Mouse (Mus musculus): ENCODE measurements around the gene Pepd.

The Pepd gene

DNA sequence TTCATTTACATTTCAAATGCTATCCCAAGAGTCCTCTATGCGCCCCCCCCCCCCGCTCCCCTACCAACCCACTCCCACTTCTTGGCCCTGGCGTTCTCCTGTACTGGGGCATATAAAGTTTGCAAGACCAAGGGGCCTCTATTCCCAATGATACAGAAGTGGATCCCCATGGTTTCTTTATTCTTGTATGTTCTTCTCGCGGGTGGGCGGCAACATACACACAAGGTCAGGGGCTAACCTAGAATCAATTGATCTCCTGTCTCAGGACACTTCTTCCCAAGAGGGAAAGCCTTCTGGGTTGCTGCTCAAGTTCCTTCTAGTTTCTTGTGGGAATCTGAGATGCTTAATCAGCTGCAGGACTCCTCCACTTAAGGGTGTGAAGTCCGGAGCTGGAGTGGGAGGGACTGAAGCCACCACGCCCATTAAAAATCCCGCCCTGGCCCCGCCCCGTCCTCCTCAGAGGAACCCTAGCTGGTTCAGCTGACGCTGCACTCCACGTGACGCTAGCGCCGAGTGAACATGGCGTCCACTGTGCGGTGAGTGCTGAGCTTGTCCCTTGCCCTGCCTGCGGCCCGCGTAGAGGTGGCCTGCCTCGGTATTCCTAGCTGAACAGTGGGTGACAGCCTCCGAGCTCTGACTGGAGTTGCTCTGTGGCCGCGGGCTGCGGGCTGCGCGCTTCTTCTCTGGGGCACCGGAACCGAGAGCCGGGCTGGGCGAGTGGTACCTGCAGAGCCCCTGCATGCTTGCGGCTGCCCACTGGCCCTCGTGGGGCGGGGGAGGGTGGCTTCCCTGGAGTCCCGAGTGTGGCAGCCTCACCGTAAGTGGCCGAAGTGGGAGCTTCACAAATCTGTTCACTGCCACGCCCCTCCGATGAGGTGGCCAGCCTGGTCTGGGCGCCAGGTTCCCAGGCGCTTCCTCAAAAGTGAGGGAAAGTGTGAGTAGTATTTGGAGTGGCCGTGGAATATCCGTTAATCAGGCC, at the start of gene Pepd:
TSS of gene Pepd (plus strand) at position 461 of the 979 bp plus-strand sequence.
- in situ Hi-C loops (cut with MboI; ENCODE audit: unreplicated experiment in 2 of 2): no loop called here

DNA sequence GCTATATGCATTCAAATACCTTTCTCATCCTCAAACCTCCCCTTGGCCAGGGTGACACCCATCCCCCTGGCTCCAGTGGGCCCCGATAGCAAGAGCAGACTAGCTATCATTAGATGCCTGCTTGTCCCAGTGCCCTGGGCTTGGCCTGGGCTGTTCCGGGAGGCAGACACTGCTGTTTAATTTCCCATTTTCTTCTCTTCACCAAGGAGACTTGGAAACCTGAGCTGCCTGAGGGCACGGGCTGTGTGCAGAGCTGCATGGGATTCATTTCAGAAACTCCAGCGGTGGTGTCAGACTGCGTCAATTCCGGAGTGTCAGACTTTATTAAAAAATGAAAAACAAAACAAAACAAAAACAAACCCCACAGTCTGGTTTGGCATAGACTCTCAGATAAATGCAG, 44.9 kb upstream of the Pepd start:
- in situ Hi-C loops (cut with MboI; ENCODE audit: unreplicated experiment in 2 of 2): no loop called here

DNA sequence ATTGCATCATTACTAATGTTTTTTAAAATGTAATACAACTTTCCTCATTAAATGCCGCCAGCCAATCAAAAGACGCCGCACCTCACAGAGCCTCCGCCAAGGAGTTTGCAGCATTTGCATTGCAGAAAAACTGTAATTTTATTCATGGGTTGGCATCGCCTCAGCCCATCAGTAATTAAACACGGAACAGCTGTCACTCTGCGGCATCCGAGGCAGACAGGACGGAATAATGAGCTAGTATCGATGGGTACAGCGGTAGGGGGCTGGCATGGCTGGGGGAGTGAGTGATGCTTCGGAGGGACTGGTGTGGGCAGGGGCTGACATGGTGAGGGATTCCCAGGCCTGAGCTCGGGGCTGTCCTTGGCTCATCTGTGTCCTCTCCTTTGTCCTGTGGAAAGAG, 42.5 kb upstream of the Pepd start:
- in situ Hi-C loops (cut with MboI; ENCODE audit: unreplicated experiment in 2 of 2): no loop called here

DNA sequence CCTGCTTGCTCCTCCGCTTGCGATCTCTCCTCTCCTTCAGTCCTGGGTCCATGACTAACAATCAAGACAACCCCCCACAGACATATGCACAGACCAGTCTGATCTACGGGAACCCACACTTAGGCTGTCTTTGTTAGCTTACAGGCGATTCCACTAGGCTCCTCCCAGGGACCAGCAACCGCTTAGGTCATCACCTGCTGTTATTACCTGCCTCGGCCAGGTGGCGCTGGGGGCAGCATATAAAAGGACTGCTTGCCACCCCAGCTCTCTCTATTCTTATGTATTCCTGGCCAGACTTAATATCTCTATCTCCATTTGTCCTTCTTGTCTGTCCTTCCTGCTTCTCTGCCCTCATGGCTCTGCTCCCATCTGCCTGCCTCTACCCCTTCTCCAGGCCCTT, 35.4 kb upstream of the Pepd start:
- in situ Hi-C loops (cut with MboI; ENCODE audit: unreplicated experiment in 2 of 2): no loop called here

DNA sequence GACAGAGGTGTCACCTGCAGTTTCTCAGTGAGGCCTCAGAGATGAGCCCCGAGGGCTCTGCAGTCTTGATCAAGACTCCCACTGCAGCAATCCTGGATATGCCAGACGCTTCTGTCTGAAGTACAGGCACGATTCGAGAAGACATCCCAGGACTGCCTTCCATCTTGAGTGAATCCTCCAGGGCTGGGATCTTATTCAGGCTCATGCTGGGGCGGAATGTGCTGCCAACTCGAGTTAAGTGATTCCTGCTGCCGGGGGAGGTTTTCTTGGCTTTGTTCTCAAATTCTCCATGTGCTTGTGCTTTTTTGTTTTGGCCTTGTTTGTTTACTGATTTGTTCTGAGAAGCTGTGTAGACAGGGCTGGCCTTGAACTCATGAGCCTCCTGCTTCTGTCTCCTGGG, 34.4 kb upstream of the Pepd start:
- in situ Hi-C loops (cut with MboI; ENCODE audit: unreplicated experiment in 2 of 2): no loop called here

DNA sequence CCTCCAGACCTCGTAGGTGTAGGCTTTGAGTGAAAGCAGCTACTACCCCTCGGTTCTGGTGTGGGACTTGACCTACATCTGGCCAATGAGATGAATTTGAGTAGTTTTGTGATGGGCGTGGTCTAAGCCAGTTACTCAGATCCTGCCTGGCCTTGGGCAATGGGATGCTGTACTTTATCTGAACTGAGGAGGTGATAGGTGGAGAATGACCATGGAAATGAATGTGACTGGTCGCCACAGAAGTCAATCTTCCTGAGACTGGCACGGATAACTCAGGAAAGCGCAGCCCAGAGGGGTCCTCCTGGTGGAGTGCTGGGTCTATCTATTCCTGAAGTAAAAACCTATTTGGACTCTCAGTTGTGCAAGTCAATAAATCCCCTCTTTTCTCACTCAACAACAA, 23.7 kb upstream of the Pepd start:
- in situ Hi-C loops (cut with MboI; ENCODE audit: unreplicated experiment in 2 of 2): no loop called here

DNA sequence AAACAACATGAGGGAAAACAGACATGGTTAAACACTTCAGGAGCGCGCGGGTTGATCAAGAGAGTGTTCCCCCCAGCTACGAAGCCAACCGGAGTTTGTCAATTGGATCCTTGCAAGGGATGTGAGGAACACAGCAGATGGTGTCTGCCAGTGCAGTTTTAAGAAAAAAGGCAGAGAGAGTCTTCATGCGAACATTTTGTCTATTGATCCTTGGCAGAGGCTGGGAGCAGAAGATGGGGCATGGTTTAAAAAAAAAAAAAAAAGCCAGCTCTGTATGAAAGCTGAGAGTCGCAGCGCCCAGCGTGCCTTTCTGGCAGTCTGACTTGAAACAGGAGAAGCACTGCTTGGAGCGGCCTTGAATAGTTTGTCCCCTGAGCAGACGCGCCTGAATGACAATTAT, 23.3 kb upstream of the Pepd start:
- in situ Hi-C loops (cut with MboI; ENCODE audit: unreplicated experiment in 2 of 2): no loop called here

DNA sequence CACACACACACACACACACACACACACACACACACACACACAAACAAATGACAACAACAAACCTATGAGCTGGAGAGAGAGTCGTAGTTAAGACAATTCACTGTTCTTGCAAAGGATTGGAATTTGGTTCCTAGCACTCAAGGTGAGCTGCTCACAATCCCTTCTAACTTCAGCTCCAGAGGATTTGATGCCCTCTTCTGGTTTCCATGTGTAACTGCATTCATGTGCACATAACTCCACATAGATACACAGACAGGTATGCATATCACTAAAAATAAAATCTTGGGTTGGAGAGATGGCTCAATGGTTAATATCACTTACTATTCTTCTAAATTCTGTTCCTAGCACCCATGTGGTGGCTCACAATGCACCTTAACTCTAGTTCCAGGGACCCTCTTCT, 19.3 kb upstream of the Pepd start:
- in situ Hi-C loops (cut with MboI; ENCODE audit: unreplicated experiment in 2 of 2): no loop called here

DNA sequence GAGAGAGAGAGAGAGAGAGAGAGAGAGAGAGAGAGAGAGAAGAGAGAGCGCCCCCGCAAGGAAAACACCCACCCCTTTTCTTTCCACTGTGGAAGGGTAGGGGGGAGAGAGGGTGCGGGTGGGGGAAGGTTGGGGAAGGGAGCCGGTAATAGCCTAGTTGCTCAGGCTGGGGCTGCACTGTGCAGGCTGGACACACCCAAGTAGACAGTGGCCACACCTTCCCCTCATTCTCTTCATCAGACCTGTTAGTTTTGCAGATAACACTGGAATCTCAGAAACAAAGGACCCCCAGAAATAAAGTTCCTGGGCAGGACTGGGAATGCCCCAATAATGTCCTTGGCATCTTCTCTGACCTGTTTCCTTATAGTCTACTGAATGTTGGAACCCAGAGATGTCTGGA, 15.7 kb upstream of the Pepd start:
- in situ Hi-C loops (cut with MboI; ENCODE audit: unreplicated experiment in 2 of 2): no loop called here

DNA sequence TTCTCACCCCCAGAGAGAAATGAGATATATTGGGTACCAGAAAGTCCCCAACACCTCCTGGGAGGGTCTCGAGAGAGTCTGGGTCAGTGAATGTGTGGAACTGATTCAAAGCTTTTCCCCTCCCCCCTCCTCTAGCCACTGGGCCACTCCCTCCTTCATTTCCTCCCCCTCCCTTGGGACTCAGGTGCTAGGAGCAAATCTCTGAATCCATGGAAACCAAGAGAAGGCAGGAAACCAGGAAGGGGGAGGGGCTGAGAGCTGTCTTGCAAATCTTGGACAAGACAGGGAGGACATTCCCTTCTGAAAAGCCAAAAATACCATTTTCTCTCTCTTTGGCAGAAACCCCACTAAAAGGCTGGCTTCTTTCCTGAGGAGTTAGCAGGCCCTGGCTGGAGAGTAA, 15.1 kb upstream of the Pepd start:
- in situ Hi-C loops (cut with MboI; ENCODE audit: unreplicated experiment in 2 of 2): no loop called here

DNA sequence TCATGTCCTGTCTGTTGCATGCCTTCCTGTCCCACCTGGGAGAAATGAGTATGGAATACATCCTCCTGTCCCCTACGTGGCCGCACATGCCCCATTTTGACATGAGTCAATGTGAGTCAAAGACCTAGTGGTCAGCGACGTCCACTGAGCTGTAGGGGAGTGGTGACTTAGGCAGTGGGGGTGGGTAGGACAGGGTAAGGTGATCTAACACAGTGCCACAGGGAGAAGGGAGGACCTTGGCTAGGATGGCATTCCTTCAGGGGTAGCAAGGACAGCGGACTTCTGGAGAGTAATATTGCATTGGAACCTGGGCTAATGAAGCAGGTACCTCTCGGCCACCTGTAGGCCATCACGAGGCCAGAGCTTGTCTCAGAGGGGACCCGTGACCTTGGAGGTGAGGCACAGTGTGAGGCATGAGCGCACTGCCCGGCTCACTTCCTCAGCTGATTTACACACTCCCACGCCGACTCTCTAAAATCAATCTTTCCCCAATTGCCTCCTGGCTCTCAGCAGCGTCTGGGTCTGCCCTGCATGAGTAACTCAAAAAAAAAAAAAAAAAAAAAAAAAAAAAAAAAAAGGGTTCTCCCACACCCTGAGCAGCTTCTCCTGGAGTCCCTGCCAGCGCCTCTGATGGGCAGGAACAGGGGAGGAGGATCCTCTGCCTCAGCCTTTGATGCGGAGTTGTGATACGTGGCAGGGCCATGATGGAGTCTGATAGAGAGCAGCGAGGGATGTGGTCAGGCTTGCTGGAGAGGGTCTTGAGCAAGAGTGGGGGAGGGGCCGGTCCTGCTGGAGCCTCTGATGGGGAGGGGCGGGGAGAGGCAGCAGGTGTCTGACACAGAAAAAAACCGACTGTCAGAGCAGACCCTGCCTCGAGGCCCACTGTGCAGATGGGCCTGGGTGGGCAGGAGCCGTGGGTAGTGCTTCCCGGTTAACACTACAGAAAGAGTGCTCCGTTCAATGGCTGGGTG, 1.8 kb upstream of the Pepd start:
- in situ Hi-C loops (cut with MboI; ENCODE audit: unreplicated experiment in 2 of 2): no loop called here

DNA sequence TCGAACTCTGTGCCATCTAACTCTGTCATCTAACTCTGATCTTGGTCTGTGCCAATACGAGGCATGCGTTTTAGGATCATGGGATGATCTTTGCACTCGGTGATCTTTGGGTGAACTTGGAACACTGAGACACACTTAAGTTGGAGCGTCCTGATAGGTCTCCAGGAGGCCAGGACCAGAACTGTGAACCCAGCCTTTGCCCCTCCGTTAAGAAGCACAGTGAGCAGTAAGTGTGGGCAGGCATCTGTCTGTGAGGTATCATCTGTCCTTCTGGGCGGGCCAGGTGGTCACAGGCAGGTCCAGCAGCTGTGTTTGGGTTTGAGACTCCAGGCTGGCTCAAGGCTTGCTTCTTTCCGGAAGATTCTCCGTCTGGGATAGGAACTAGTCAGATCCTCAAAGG, 1.8 kb downstream of the Pepd start:
- in situ Hi-C loops (cut with MboI; ENCODE audit: unreplicated experiment in 2 of 2): no loop called here

DNA sequence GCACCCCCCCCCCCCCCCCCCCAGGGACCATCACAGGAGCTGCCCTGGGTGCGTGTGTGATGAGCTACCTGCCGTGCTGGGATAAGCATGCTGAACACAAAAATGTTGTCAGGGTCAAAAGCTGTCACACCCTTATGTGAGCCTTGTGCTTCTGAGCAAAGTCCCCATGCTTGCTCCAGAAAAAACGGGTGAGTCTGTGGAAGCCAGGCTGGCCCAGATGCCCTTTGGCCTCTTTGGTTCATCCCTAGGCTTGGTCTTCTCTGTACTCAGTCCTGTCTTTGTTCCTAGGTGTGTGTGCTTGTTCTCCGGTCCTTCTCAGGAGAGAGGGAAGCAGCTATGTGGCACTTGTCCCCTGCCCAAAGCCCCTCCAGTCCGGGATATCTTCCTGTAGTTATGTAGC, 3.4 kb downstream of the Pepd start:
- in situ Hi-C loops (cut with MboI; ENCODE audit: unreplicated experiment in 2 of 2): no loop called here

DNA sequence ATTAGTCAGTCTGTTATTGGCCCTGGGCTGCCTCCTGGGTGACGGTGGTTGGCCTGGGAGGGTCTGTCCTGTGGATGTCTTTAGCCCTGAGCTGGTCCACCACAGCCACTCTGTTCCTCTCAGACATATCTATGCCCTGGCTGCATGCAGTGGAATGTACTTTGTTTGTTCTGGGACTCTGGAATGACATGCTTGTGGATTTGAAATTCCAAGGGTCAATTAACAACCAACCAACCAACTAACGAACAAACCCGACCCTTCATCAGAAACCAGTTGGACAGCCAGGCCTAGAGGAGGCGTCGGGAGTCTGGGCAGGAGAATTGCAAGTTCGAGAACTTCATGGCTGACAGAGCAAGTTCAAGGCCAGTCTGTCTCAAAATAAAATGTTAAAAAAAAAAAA, 5.4 kb downstream of the Pepd start:
- in situ Hi-C loops (cut with MboI; ENCODE audit: unreplicated experiment in 2 of 2): no loop called here

DNA sequence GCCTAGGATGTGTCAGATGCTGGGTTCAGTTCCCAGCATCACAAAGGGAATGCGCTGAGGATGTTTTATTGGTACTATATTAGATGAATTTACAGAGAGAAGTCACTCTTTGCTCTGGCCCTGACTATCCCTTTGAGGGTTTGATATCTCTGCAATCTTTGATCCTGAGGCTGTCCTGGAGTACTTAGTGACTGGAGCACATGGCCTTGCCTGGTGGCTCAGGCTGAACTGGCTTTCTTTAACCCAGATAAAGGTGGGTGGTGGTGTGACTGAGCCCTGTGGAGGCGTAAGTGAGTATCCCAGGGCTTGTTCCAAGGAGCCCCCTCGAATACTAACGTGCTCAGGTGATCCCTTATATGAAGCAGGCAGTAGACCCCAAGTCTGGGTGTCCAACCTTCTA, 5.8 kb downstream of the Pepd start:
- in situ Hi-C loops (cut with MboI; ENCODE audit: unreplicated experiment in 2 of 2): no loop called here

DNA sequence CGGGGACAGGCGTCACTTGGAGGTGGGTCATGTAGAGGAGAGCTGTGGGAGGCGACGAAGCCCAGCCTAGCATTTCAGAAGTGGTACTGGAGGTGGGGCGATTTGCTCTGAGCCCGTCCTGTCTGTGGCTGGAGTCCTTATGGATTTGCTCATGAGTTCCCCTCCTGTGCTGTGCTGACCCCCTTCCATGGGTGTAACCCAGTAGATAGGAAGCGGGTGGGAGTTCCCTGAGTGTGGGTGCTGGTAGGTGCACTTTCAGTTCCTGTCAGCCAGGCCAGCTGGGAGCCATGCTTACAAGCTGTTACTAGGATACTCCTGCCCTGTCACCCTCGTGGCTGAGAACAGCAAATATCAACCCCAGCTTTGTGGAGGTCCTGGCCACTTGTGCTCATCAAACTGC, 6.2 kb downstream of the Pepd start:
- in situ Hi-C loops (cut with MboI; ENCODE audit: unreplicated experiment in 2 of 2): no loop called here

DNA sequence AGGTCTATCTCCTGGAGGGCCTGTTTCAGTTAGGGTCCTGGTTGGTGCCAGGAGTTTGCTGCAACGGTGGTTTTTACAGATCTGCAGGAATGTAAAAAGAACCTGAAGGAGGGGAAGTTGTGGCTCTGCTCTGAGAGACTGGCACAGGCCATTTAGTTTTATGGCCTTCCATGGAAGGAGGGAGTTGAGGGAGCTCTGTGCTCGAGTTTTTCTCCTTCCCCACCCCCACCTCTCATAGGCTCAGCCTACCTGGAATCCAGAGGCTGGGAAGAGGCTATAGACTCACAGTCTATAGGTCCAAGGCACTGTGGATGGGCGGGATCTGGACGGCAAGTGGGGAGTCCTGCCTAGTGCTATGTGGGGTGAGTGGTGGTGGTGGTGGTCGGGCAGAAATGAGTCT, 6.9 kb downstream of the Pepd start:
- in situ Hi-C loops (cut with MboI; ENCODE audit: unreplicated experiment in 2 of 2): no loop called here

DNA sequence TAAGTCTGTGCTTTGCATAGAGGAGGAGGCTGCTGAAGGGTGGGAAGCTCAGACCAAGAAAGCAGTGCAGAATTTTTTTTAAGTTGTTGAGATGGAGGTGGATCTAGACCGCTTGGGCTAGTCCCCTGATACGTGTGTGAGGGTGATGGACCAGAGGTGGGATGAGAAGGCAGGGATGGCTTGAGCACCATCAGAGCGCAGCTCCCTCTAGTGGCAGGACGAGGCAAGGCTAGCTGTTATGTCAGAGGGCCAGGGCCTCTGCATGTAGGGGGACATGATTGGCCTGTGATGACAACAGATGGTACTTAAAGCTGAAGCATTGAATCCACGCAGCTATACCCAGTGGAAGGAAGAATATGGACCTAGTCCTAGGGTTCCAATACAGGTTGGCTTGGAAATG, 7.6 kb downstream of the Pepd start:
- in situ Hi-C loops (cut with MboI; ENCODE audit: unreplicated experiment in 2 of 2): no loop called here

DNA sequence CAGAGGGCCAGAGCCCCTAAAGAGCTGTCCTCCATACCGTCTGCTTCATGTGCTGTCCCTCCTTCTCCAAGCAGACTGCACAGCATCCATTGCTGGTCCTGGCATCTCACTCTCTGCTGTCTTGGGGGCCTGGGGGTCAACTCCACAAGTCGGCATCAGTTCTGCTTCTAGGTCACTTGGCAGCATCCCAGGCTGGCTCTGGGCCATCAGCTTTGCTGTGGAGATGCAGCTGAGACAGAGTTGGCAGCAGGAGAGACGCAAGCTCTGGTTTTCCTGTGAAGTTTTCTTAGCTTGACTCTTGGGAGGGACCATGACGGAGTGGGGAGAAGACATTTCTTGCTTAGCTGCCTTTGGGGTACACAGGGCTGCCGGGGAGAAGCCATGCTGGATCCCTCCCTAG, 13.0 kb downstream of the Pepd start:
- in situ Hi-C loops (cut with MboI; ENCODE audit: unreplicated experiment in 2 of 2): no loop called here

DNA sequence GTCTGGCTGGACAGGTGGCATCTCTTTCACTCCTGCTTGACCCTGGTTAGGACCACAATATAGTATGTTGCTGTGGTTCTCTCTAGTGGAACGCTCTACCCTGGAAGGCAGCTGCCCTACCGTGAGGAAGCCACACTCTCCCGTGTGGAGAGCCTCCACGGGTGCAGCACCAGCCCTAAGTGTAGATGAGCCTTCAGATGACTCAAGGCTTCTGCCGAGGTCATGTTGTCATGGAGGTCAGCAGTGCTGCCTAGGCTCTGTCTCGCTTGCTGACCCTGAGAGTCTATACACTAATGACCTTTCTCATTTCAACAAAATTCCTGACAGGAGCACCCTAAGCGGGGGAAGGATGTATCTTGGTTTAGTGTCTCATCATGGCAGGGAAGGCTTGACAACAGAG, 13.8 kb downstream of the Pepd start:
- in situ Hi-C loops (cut with MboI; ENCODE audit: unreplicated experiment in 2 of 2): no loop called here

DNA sequence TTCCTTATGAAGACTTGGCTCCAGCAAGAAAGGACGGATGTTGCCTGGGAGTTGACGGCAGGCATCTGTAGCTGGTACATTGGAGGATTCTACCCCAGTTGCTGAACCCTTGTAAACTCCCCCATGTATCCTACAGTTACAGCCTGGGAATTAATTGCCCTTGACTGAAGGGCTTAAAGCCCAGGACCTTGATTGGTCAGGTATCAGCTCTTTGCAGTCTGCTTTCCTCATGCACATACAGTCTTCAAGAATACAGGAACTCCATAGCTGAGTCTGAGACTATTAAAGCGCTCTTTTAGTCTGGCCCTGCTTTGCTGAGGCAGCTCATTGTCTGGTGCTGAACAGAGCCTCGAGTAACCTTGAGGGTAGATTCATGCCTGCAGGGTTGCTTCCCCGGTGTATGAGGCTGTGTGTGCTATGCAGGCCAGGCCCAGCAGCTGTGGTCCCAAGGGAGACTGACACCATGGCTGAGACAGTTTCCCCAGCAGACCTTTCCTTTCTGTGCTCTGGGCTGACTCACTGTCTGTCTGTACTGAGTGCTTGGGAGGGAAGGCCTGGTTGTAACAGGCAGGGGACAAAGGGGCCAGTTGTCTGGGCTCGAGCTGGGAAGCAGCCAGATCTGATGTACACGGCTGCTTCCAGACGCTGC, 17.6 kb downstream of the Pepd start:
- in situ Hi-C loops (cut with MboI; ENCODE audit: unreplicated experiment in 2 of 2): no loop called here

All from v-Abl transformed pro-B cells (cell line).